Mouse (Mus musculus) brain, embryonic 14.5 days (tissue): ENCODE data around the gene Snd1.

Experiments used
- CTCF ChIP-seq: fragments of 200-500 bp; IDR thresholded peaks from 2 replicates; pipeline ENCODE4 v1.5.1; 2012; ENCODE audit warnings: inconsistent platforms, mild to moderate bottlenecking, moderate library complexity, borderline replicate concordance; ENCODE audit not compliant: insufficient read depth, insufficient read length; ENCODE audit errors: extremely low read depth
- POLR2A ChIP-seq: fragments of 200-500 bp; IDR thresholded peaks from 2 replicates; pipeline ENCODE4 v1.6.1; 2012; ENCODE audit warnings: mild to moderate bottlenecking, inconsistent platforms, borderline replicate concordance; ENCODE audit not compliant: poor library complexity, insufficient read depth, insufficient read length, severe bottlenecking; ENCODE audit errors: extremely low read depth

- TF ChIP-seq POLR2A (no peak), CTCF (no peak)
These were observed 344.8 kb downstream of the Snd1 start for GRCm38 (mm10) chr6:28819509-28820358.
